Mouse (Mus musculus) kidney, adult 9 months (tissue): Measurements from ENCODE around the gene Ly6g6e.

Experiments used
- DNase-seq: peaks from one replicate; pipeline ENCODE4 v3.0.0; 2022

Ly6g6e gene

DNA sequence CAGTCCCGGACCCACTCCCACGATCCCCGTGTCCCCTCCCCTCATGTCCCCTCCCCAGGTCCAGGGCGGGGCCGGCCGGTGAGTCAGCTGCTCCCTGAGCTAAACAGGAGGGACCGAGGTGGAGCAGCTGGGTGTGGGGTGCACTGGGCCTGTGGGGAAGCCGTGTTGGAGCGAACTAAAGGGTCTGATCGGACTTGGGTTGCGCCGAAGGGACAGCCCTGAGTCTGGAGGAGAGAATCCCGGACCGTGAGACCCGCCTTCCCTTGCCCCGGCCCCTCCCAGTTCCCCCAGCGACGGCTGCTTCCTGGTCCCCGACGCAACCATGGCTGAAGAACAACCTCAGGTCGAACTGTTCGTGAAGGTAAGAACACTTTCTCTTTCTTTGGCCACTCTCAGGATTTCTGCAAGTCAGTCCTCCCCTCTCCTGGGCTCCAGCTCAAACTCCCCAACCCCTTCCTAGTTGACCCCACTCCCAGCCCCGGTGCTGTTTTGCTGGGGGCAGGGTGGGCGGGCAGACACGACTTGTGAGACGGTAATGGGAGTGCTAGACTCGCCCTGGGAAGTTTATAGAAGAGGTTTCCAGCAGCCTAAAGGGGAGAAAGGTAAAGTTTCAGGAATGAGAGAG is 26.5 kb upstream of the Ly6g6e start:
- peak; percentile 82 for DNase-seq

DNA sequence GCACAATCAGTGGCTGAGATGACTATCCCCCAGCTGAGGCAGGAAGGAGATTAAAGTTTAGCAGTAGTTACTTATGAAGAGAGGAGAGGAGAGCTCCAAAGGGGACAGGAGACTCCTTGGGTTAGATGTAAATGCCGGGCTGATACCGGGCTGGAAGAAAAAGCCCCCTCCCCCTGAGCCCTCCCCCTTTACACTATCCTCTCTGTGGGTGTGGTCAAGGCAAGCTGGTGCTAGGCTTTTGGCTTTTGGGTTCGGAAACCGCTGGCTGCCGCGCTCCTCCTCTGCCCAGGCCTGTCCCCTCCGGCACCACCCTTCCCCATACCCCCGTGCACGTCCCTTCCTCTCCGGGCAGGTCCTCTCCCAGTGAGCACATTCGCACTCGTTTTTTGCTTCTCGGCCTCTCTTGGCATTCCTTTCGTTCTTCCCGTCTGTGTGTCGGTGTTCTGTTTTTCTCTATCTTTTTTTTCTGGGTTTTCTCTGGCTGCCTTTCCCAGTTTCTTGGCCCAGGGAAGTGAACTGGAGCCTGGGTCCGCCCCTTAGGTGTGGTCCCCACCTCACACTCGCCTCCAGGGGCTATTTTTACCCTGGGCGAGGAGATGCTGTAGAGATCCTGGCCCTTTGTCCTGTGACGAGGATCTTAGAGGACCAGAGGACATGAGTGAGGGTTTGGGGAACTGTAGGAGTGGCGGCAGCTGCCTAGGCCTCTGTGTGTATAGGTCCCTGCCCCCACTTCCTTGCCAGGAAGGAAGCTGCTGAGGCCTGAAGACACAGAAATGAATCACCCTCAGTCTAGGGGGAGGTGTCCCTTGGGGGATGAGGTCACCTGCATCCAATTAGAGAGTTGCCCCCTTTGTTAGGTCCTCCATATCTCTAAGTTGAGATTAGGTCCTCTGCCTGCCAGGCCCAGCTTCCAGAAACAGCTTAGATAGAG is 25.3 kb upstream of the Ly6g6e start:
- DNase-seq = peak; percentile 85

DNA sequence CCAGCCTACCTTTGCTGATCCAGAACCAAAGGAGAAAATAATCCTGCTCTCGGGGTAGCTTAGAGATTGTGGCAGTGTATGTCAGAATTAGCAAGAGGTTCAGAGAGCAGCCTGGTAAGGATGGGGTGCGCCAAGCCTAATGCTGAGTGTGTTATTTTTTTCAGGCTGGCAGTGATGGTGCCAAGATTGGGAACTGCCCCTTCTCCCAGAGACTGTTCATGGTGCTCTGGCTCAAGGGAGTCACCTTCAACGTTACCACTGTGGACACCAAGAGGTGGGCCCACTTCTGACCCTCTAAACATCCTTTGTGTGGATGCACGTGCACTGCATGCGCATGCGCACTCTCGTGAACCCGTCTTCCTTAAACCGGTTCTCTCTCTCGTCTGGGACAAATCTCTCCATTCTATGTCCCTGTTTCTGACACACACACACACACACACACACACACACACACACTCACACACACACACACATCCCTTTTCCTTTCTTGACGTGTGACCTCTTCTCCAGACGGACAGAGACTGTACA is 24.4 kb upstream of the Ly6g6e start:
- no peak for DNase-seq

DNA sequence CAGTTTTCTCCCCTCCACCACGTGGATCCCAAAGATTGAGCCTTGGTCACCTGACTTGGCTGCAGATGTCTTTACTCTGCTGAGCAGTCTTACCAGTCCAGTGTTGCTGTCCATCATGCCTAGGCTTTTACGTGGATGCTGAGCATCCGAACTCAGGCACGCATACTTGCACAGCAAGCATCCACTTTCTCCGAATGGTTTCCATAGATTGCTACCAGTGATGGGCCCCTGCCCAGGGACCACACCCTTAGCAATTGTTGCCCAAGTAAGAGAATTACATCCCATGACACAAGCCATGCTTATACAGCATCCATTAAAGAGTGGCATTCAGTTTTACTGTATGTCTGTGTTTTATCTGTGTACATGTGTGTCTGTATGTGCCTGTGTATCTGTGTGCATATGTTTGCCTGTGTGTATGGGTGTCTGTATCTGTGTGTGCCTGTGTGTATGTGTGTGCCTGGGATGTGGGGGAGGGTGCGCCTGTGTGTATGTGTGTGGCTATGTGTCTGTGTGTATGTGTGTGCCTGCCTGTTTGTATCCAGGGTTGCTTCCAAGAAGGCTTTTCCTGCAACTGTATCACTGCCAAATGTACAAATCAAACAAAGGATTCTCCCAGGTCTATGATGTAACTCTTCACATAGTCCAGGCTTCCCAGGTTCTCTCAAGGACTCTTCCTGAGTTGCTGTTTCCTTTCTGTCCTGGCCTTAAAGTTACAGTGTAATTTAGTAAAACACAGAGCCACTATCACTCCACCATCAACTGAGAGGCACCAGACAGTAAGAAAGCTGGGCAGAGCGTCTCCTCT is 20.8 kb upstream of the Ly6g6e start:
- no peak for DNase-seq

DNA sequence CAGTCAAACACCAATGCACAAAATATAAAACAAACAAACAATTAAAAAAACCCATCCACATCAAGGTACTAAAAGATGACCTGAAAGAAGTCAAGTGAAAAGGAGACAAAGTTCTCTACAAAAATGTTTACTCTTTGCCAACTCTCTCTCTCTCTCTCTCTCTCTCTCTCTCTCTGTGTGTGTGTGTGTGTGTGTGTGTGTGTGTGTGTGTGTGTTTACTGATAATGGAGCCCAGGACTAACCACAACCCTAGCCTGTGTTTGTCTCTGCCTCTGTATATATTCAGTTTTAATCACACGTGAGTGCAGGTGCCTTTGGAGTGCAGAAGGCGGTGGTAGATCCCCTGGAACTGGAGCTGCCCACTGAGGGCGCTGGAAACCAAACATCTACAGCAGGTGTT is 19.6 kb upstream of the Ly6g6e start:
- no peak for DNase-seq

DNA sequence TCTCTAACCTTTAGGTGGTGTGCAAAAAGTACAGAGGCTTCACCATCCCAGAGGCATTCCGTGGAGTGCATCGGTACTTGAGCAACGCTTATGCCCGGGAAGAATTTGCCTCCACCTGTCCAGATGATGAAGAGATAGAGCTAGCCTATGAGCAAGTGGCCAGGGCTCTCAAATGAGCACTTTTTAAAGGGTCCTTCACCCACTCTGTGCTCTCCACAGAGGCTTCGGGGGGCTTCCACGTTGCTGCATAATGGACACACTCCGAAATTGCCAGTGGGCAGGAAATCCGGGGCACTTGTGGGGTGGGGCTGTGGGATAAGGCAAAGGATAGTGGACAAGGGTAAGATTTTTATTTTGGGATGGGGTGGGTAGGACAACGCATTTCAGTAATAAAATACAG is 18.4 kb upstream of the Ly6g6e start:
- no peak for DNase-seq

DNA sequence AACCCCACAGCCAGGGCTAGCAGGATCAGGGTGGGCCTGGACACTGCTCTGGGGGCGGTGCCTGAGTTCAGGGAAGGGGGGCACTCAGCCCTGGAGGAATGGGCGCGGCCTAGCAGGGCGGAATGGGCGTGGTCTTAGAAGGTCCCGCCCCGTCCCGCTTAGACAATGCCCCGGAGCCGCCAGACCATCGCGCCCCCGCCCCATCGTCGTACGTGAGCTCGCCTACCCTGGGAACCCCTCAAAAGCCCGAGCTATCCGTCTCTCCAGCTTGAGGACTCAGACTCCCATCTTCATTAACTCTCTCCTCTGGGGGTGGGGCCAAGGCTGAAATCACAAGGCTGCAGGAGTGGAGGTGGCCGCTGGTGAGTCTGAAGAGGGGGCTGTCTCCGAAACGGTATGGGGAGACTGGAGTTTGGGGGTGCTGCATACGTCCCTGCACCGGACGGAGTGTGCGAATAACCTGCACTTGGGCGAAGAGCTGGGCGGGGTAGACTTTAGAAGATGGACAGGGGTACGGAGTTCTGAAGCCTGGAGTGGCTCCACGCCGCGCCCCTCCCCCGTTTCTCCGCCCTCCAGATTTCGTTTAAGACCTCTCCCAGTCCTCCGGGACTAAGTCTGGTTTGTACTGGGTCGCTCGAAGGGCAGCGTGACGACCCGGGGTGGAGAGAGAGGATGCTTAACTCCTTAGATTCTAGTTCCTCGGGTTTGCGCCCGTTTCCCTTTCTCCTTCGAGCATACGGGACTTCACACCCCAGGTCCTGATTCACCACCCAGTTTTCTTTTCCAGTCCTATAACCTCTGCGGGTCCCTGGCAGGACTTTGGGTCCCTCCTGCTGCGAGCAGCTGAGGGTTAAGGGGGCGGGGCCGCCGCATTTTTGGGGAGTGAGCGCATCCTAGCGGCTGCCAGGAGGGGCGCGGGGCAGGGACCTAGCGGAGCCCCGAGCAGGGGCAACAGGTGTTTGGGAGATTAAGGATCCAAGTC is 17.5 kb upstream of the Ly6g6e start, which contains the start of gene Ddah2:
TSS of gene Ddah2 (plus strand) at position 125 of the 982 bp plus-strand sequence.
- DNase-seq = peak; percentile 89

DNA sequence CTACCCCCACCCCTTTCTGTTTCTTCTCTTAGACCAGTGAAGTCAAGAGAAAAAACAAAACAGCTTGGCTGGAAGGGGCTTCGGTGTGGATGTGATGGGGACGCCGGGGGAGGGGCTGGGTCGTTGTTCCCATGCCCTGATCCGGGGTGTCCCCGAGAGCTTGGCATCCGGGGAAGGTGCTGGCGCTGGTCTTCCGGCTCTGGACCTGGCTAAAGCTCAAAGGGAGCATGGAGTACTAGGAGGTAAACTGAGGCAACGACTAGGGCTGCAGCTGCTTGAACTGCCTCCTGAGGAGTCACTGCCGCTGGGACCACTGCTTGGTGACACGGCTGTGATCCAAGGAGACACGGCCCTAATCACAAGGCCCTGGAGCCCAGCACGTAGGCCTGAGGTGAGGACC is 16.6 kb upstream of the Ly6g6e start:
- no peak for DNase-seq

DNA sequence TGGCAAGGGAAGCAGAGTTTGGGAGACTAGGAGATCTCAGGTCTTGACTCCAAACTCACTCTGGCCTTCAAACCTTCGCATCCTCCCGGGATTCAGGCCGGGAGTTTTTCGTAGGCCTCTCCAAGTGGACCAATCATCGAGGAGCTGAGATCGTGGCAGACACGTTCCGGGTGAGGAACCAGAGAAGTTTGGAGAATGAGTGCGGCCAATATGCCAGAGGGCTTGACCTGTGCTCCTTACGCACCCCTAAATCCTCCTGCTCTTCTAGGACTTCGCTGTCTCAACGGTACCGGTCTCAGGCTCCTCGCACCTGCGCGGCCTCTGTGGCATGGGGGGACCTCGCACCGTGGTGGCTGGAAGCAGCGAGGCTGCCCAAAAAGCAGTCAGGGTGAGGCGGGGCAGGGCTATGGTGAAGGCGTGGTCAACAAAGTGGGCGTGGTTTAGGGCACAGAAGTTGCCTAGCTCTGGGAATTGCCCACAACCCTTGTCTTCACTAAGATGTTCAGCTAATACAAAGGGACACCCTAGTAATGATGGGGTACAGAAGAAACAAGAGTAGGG is 15.9 kb upstream of the Ly6g6e start:
- DNase-seq = no peak

DNA sequence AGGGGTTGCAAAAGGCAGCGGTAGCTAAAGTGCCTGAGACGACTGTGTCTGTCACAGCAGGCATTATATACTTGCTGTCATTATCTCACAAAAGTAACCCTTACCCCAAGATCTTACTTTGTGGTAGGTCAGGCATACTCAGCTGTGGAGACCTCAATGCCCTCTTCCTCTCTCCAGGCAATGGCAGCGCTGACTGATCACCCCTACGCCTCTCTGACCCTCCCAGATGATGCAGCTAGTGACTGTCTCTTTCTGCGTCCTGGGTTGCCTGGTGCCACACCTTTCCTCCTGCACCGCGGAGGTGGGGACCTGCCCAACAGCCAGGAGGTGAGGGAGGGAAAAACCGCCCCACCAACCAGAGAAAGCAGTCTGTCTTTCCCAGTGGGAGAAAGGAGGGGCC is 15.4 kb upstream of the Ly6g6e start:
- DNase-seq = no peak

DNA sequence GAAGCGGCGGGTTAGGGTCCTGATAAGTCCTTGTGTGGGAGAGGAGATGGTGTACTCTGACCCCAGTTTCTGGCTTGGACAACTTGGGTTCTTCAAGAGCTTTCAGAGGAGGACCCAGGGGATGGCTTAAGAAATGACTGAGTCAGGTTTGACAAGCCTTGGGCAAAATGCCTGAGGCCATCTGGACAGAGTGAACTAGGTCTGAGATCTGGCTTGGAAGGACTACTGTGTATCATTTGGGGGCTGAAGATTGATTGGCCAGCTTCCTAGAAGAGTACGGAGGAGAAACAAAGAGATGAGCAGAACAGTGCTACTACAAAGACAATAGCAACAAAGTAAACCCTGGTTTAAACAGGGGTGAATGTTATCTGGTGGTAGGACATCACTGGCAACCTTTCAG is 13.2 kb upstream of the Ly6g6e start:
- no peak for DNase-seq

DNA sequence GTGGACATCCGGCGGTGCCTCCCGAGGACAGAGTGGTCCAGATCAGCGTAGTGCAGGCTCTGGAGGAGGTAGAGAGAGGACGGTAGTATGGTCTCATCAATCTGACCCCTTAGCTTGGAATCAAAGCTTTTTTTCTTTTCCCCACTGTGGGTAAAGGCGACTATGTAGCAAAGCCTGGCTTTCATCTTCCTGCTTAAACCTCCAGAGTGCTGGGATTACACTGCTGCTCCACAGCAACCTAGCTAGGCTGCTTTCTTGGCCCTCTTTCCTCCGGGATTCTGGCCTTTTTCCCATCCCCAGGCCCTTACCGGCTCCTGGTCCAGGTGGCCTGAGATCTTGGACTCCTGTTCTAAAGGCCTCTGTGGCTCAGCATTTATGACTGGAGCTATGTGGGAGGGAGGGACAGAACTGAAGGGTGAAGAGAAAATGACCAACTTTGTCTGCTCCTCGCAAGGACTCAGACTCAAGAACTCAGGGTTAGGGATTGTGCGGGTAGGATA is 12.3 kb upstream of the Ly6g6e start:
- no peak for DNase-seq

DNA sequence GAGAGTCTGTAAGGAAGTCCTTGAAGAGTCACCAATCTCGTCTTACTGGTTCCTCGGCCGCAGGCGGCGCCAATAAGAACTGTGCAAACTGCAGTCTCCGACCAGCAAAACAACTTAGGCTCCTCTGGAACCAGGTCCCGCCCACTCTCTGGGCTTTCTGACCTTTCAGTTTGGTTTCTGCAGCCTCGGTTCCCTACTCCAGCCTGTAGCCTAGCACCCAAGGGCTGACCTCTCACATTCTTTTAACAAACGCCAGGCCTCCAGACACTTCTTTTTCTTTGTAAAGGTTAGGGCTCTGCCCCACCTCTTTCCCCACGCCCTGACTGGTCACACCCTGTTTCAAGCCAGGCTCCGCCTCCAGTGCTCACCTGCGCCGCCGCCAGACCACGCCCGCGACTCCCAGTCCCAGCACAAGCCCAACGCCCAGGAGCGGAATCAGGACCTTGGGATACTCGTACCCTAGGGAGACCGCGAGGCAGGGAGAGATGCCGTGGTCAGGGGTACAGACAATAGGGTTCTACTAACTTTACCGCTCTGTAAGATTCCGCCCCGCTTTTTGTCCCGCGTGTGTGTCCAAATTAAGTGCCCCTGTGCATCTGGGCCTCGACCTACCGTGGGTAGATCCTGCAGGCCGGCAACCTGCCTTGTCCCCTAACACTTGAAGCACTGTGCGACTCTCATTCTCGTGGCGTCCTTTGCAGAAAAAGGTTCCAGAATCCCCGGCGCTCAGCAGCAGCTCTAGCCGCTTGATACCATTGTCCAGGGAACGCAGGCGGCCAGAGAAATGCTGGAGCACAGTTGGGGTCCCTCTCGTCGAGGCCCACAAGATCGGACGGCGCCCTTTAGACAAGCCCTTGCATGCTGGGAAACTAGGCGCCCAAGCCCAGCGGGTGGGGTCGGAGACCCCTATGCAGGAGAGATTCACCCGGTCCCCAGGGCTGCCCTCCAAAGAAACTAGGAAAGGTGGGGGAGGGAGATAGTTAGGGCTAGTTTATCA is 11.5 kb upstream of the Ly6g6e start, which contains the start of gene Ly6g6c:
TSS of gene Ly6g6c (plus strand) at position 438 of the 997 bp plus-strand sequence.
- peak; percentile 76 for DNase-seq

DNA sequence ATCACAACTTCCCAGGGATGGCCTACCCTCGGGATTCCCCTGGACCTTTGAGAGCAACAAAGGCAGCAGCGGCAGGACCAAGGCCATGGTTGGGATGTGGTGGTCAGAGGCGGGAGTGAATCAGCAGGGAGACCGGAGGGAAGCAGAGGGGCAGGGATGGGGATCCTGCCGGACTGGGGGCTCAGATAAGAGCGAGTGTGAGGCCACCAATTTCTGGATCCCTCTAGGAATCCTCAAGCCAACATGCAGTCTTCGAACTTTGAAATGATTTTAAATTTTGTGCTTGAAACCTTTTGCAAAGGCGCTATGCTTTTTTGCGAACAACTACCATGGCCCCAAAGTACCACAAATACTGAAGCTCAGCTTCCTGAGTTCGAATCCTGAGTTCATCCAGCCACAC is 10.6 kb upstream of the Ly6g6e start, which contains the start of gene Mpig6b:
TSS of gene Mpig6b (minus strand) at position 101 of the 400 bp plus-strand sequence.
- no peak for DNase-seq

DNA sequence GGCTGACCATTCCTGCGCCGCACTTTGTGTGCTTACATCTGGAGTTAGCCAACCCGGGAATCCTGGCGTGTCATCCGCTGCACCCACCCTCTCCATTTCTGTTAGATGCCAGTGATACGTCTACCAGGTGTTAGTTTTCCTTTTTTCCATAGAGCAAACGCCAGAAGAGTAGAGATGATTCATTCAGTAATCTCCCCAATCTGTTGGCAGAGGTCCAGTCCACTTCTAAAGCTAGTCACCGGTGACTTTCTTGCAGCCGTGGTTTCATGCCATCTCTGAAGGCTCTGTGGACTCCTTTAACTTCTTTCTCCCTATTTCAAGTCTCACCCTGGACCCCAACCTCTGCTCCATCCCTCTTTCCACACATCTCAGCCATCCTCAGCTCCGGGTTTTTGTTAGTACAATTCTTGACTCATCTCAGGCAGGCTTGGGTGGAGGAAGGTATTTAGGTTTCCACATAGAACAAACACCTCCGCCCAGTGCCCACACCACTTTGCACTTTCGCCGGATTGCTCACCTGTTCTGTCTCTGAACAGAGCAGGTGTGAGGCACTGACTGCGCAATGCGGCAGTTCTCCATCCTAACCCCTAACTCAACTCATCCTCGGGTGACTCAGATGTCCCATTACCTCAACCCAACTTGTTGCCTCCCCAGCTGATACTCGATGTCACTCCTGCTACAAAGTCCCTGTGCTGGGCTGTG is 8.3 kb upstream of the Ly6g6e start:
- DNase-seq = no peak

DNA sequence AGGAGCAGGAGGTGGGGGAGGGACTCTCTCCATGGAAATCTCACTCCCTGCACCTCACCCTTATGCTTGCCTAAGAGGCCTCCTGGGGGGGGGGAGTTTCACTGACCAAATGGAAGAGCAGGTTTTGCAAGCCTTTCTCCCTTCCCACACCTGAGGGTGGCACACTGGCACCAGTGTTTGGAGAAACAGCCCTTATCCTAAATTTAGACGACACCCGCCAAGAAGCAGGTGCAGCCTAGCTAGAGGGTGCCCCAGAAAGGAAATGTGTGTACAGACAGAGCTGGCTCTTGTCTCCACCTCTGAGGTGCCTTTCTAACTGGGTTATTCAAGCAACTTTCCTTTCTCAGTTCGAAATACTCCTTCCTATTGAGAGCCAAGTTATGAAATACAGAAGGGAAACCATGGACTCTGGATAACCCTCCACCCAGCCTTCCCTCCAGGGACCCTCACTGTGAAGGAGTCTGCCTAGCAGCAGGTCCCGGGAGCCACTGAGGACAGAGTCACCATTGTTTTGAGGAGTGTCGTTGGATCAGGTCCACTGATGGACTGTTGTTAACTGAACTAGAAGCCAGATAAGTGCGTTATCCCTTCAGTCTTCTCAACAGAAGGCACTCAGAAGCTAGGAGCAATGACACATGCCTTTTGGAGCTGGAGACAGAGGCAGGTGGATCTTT is 6.0 kb upstream of the Ly6g6e start:
- DNase-seq = no peak

DNA sequence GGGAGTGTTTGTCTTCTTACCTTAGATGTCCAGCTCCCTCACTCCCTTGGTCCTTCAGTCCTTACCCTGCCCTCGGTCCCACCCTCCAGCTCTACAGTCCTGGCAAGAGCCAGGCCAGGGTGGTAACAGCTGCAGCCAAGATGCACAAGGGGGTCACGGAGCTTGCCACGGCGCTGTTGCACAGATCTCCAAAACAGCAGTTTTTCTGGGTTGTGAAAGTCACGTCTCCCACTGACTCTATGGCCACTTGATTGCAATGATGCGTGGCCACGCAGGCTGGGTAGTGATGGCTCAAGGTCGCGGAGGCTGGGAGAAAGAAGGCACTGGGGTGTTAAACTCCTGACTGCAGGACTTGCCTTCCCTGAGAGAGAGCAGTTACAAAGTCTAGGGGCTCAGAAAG is 5.2 kb upstream of the Ly6g6e start:
- no peak for DNase-seq

DNA sequence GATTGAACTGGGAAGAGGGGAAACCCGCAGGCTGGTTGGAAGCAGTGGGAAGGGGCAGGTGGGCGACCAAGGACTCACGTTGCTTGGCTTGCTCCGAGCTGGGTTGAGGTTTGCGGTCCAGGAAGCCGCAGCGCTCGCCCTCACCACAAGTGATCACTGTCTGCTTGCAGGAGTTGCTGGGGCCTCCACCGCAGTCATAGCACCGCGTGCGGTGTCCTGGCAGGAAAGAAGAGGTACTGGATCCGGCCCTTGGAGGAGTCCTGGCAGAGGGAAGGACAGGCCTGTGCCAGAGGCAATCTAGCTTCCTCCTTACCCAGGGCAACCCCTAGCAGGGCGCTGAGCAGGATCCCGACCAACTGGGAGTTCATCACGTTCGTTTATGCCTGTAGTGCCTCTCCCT is 2.6 kb upstream of the Ly6g6e start:
- DNase-seq = no peak

DNA sequence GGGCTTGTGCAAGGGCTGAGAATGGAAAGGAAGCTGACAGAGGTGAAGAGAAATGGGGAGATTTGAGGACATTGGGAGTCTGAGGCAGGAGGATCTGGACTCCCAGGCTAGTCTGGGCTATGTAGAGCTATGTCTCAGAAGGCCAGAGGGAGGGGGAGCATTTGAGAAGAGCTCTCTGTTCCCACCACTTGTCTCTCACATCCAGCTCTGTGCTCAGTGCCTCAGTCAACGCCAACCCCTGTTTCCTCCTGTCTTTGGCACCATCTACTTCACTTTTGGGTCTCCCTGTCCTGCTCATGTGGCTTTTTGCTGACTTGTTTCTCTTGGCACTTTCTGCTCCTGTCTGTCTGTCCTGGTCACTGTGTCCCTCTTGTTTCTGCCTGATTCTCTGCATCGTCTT is 583 bp downstream of the Ly6g6e start:
- no peak for DNase-seq
